Mouse (Mus musculus): ENCODE measurements around the gene Actl6b.

Actl6b gene

DNA sequence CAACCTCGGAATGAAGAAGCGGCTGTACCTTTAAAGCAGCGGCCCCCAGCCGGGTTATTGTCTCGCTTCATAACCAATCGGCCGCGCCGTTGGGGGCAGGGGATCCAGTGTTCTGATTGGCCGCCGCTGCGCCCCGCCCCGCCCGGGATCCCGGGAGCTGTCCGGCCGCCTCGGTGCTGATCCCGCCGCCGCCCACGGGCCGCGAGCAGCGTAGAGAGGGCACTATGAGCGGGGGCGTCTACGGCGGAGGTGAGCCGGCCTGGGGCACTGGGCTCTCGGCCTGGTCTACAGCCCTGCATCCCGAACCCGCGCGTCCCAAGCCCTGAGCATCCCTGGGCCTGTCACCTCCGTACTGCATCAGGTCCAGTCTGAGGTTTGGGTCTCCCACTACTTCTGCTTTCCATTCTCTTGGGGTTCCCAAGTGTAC is at the start of gene Actl6b:
Gene Actl6b, plus strand, starts transcription at position 107 of the 427 bp plus-strand sequence.
- no peak for DNase-seq (ENCODE audit: low spot score)

GRCm38 (mm10) chr5:137504041-137504440 is 49.3 kb upstream of the Actl6b start:
- DNase-seq (ENCODE audit: low spot score) = no peak

DNA sequence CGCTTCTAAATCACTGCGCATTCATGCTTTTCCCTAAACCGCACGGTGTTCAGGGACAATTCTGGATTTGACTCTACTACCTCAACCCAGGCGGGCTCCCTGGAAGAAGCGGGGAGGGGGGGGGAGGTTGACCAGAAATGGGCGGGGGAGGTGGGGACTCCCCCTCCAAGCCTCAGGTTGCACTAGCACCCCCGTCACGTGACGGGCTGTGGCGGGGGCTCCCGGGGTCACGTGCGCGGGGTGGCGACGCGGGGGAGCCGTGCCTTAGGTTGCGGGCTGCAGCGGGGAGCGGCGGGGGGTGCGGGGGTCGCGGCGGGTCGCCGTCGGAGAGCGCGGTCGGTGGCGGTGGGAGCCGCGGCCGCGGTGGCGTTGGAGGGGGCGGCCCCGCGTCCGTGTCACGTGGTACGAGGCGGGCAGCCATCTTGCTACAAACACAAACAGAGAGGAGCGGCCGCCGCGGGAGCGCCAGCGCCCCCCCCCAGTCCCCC is 43.3 kb upstream of the Actl6b start:
- DNase-seq (ENCODE audit: low spot score) = no peak

DNA sequence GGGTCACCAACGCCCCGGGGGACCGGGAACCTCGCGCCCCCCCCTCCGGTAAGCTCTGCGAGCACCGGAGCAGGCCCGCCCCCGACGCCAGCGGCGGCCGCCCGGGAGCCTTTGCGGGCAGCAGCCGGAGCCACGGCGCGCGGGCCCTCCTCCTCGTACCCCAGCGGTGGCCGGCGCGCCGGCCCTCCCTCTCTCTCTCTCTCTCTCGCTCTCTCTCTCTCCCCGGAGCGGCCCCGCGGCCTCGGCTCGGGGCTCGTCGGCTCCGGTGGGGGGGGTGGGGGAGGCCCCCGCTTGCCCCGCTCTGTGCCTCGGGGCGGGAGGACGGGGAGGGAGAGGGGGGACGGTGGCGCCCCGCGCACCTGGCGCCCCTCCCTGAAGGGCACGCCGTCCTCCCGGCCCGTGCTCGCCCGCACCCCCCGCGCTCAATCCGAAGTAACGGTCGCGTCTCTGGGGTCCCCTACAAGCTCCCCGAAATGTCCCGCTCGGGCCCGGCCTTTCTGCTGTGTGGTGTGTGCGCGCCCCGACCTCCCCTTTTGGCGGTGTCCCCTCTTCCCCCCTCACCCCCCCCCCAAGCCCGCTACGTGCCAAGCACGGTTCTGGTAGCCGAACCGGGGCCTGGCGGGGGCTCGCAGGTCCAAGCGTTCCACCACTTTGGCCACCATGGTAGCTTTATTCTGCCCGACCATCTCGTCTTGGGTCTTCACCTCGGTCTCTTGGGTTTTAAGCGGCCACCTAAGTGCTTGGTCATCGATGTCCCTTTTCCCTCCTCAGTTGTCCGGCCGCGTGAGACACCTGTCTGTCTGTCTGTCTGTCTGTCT is 42.5 kb upstream of the Actl6b start:
- no peak for DNase-seq (ENCODE audit: low spot score)

GRCm38 (mm10) chr5:137511706-137512105 is 41.6 kb upstream of the Actl6b start:
- no peak for DNase-seq (ENCODE audit: low spot score)

GRCm38 (mm10) chr5:137512847-137513794 is 40.2 kb upstream of the Actl6b start:
- no peak for DNase-seq (ENCODE audit: low spot score)

DNA sequence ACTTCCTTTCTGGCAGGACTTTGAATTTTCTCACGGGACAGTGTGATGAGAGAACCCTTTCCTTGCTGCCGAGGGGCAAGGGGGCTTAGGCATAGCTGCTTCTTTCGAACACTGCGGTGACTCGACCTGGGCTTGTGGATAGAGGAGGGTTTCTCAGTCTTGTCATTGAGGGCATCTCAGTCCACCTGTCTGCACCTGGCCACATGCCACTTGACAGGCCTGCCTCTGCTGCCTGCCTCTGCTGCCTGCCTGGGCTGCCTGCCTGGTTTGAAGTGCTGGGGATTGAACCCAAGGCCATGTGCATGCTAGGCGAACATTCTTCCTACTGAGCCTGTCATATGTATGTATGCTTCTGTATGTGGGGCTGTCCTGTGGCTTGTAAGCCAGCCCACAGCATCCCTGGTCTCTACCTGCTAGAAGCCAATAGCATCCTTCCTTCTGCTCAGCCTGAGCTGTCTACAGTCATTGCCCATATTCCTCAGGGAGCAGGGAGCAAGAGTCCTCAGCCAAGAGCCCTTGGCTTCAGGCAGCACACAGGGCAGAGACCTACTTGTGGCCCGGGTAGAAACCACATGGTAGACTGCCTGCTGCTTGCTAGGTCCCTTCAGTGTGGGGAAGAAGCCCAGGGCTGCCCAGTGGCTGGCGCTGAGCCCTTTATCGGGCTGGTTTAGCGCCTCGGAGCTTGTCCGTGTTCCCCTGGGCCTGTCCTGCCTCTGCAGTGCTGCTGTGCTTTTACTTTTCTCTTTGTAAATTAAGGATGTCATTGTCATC is 39.2 kb upstream of the Actl6b start:
- no peak for DNase-seq (ENCODE audit: low spot score)

GRCm38 (mm10) chr5:137514811-137515210 is 38.5 kb upstream of the Actl6b start:
- no peak for DNase-seq (ENCODE audit: low spot score)

- no peak for DNase-seq (ENCODE audit: low spot score)
These were observed 34.9 kb upstream of the Actl6b start, which contains the start of gene Gigyf1 for GRCm38 (mm10) chr5:137518436-137518835. Gigyf1 (plus strand) TSS chr5:137518548.

DNA sequence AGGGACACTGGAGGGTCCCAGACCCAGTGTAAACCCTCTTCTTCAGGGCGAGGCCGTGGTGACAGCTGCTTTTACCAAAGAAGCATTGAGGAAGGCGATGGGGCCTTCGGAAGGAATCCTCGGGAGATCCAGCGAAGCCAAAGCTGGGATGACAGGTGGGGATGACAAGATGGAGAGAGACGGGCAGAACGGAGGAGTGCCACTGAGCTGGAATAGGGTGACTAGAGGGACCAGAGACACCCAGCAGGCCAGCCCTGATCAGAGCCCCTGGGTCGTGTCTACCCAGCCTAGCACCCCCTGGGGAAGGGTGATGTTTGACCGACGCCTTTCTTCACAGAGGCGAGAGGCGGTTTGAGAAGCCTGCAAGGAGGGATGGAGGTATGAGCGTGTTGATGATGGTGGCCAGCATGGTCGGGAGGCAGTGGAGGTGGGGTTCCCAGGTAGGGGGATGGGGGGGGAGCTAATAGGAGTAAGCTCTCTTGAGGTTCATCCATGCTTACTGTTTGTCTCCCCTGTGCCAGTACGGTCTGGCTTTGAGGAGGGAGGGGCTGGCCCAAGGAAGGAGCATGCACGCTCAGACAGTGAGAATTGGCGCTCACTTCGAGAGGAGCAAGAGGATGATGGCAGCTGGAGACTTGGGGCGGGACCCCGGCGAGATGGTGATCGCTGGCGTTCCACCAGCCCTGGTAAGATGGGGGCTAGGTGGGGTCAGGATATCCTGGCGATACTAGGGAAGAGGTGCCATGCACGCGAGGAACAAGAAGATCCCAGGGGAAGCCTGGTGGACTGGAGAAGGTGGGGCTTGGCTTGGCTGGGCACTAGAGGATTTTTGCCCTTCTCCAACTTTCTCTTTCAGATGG is 33.4 kb upstream of the Actl6b start:
- DNase-seq (ENCODE audit: low spot score) = no peak

DNA sequence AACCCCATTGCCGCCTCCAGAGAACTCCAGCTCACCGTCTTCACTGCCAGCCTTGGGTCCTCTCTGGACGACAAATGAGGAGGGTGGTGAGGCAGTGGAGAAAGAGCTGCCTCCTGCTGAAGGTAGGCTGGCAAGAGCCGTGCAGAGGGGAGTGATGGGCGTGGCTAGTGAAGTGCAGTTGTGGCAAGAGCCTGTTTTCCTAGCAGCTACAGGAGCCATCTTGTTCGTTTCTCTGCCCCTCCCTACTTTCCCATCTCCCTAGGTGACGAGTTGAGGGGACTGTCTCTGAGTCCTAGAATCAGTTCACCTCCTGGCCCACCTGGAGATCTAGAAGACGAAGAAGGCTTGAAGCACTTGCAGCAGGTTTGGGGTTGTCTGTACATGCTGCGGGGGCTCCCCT is 31.5 kb upstream of the Actl6b start:
- no peak for DNase-seq (ENCODE audit: low spot score)

DNA sequence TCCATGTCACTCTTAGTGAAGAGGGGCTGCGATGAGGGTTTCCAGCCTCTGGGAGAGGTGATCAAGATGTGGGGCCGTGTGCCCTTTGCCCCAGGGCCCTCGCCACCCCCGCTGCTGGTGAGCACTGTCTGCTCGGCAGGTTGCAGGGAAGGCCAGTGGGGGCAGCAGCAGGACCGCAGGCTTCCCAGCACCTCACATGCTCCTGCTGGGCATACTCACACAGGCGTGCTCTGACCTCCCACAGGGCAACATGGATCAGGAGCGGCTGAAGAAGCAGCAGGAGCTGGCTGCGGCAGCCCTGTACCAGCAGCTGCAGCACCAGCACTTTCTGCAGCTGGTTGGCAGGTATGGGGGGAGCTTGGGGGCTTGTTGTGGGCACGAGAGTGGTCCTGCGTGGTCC is 30.6 kb upstream of the Actl6b start:
- no peak for DNase-seq (ENCODE audit: low spot score)

GRCm38 (mm10) chr5:137523396-137524250 is 29.7 kb upstream of the Actl6b start:
- DNase-seq (ENCODE audit: low spot score) = no peak

- DNase-seq (ENCODE audit: low spot score) = no peak
These were observed 29.1 kb upstream of the Actl6b start for GRCm38 (mm10) chr5:137524251-137524515.

GRCm38 (mm10) chr5:137524671-137525070 is 28.6 kb upstream of the Actl6b start:
- no peak for DNase-seq (ENCODE audit: low spot score)

DNA sequence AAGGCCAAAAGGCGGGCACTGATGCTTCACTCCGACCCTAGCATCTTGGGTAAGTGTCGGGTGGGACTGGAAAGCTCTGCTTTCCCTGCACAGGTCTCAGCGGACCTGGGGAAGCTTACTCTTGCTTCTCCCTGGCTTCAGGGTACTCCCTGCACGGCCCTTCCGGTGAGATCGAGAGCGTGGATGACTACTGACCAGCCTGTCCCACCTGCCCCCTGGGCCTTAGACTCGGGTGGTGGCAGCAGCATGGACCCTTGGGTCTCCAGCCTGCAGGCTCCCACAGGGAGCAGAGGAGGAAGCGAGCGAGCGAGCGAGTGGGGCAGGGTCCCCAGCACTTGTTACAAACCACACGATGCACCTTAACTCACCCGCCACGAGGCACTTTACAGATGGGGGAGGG is 27.8 kb upstream of the Actl6b start:
- DNase-seq (ENCODE audit: low spot score) = no peak

- DNase-seq (ENCODE audit: low spot score) = no peak
These were observed 27.0 kb upstream of the Actl6b start for GRCm38 (mm10) chr5:137526192-137526936.

GRCm38 (mm10) chr5:137527413-137527812 is 25.9 kb upstream of the Actl6b start:
- no peak for DNase-seq (ENCODE audit: low spot score)

DNA sequence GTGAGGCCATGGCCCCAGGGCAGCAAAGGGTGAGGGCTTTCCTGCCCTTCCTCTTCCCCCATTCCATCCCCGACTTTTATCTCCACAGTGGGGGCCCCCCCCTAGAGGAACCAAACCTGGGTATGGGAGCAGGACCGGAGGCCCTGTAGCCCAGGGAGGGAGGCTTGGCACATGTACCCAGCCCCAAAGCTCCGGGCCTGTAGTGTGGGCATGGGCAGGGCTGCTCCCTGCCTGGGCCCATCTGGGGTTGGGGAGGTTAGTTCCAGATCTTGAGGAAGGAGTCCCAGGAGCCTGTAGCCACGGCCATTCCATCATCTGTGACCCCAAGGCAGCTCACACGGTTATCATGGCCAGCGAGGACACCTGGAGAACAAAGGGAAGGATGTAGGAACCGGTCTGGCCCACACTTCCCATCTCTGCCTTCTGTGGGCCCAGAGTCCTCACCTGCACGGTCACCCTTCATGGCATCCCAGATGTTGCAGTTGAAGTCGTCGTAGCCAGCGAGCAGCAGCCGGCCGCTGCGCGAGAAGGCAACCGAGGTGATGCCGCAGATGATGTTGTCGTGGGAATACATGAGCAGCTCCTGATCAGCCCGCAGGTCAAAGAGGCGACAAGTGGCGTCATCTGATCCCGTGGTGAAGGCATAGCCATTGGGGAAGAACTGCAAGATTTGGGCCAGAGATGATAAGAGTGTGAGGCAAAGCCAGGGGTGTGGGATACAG is 24.9 kb upstream of the Actl6b start:
- no peak for DNase-seq (ENCODE audit: low spot score)

Measured in urinary bladder, postnatal 10 days (tissue).